Mouse (Mus musculus) mesoderm, embryonic 11.5 days (tissue): ENCODE measurements around the gene Trmt13.
"Not testable (repeated sequence)": the region's sequence is repeated elsewhere in the genome, so short reads cannot be mapped to it uniquely, and the experiment has no call there.

Experiments used
- DNase-seq: peaks from one replicate; pipeline ENCODE4 v3.0.0-alpha.2; 2012; ENCODE audit warnings: low read depth, low spot score

The Trmt13 gene

GRCm38 (mm10) chr3:116634091-116634490 is 19.7 kb upstream of the Trmt13 start:
- no peak for DNase-seq

- DNase-seq, result no peak
These were observed 18.6 kb upstream of the Trmt13 start for GRCm38 (mm10) chr3:116632971-116633370.

GRCm38 (mm10) chr3:116631459-116631858 is 17.1 kb upstream of the Trmt13 start:
- no peak for DNase-seq

GRCm38 (mm10) chr3:116622641-116623040 is 8.3 kb upstream of the Trmt13 start:
- DNase-seq, result no peak

GRCm38 (mm10) chr3:116620636-116621370 is 6.4 kb upstream of the Trmt13 start:
- no peak for DNase-seq

GRCm38 (mm10) chr3:116618855-116619254 is 4.5 kb upstream of the Trmt13 start:
- DNase-seq, result no peak

- no peak for DNase-seq
These were observed 1.1 kb upstream of the Trmt13 start for GRCm38 (mm10) chr3:116615318-116616068.

GRCm38 (mm10) chr3:116604570-116604969 is 9.8 kb downstream of the Trmt13 start:
- no peak for DNase-seq

- DNase-seq, result no peak
These were observed 12.6 kb downstream of the Trmt13 start for GRCm38 (mm10) chr3:116601781-116602180.

- DNase-seq, result no peak
These were observed 13.4 kb downstream of the Trmt13 start for GRCm38 (mm10) chr3:116601005-116601404.

GRCm38 (mm10) chr3:116599705-116600104 is 14.7 kb downstream of the Trmt13 start:
- no peak for DNase-seq

GRCm38 (mm10) chr3:116595603-116595991 is 18.8 kb downstream of the Trmt13 start:
- DNase-seq, result no peak

- peak; percentile 97 for DNase-seq
These were observed 19.4 kb downstream of the Trmt13 start, which contains the start of gene Sass6 for GRCm38 (mm10) chr3:116594728-116595602. Sass6 (plus strand) TSS chr3:116594982.

- DNase-seq, result peak; percentile 58
These were observed 20.2 kb downstream of the Trmt13 start for GRCm38 (mm10) chr3:116594076-116594727.

GRCm38 (mm10) chr3:116582201-116582600 is 32.2 kb downstream of the Trmt13 start:
- no peak for DNase-seq

- no peak for DNase-seq
These were observed 37.1 kb downstream of the Trmt13 start for GRCm38 (mm10) chr3:116577286-116577685.

GRCm38 (mm10) chr3:116570628-116571027 is 43.8 kb downstream of the Trmt13 start:
- DNase-seq, result no peak

- no peak for DNase-seq
These were observed 51.3 kb downstream of the Trmt13 start for GRCm38 (mm10) chr3:116563095-116563492.

GRCm38 (mm10) chr3:116562408-116563094 is 51.8 kb downstream of the Trmt13 start, which contains the start of gene Lrrc39:
Lrrc39 (plus strand) TSS chr3:116562973.
- DNase-seq, result no peak

- DNase-seq, result not testable (repeated sequence)
These were observed 53.1 kb downstream of the Trmt13 start for GRCm38 (mm10) chr3:116561315-116561714.

GRCm38 (mm10) chr3:116551362-116551761 is 63.0 kb downstream of the Trmt13 start:
- DNase-seq, result no peak
